In genomic region chr13:44913560-44913959, GRCm38 (mm10) we compare ENCODE assay signal across 10 mouse cellular contexts.
DNase-seq lines count a peak whose midpoint lies in the region; ATAC-seq and TF ChIP-seq lines count a peak whose summit lies in the region.
"Had no signal": no experiment of that assay in that cellular context is flagged by ENCODE, and none has a peak within 500 bp of the region (broad histone marks: within the 10 kb centered on the region; RNA-seq: fewer than 3 reads in every experiment).

No protein-coding gene starts in this region.

- no peaks in the 10 kb centered on the region for H3K27me3 ChIP-seq in lung, postnatal 0 days (replicated peaks; ENCODE audit: insufficient read depth, low read length)
- H3K27me3 ChIP-seq in hindbrain, embryonic 16.5 days (replicated peaks; ENCODE audit: control insufficient read depth, insufficient read depth, low read length), result no peaks in the 10 kb centered on the region
- H3K27me3 ChIP-seq in neural tube, embryonic 13.5 days, result no peaks in the 10 kb centered on the region
- H3K27me3 ChIP-seq: heart, embryonic 15.5 days had no signal

- no peaks in the 10 kb centered on the region for H3K4me1 ChIP-seq in lung, postnatal 0 days (ENCODE audit: insufficient read depth, low read depth, low read length)
- H3K4me1 ChIP-seq in hindbrain, embryonic 16.5 days (ENCODE audit: control insufficient read depth, insufficient read depth, low read depth, low read length), result peaks cover 21% of the 10 kb centered on the region
- peaks cover 18% of the 10 kb centered on the region for H3K4me1 ChIP-seq in neural tube, embryonic 13.5 days (replicated peaks)

- no peaks in the 10 kb centered on the region for H3K9me3 ChIP-seq in lung, postnatal 0 days (ENCODE audit: low read length)
- H3K9me3 ChIP-seq in hindbrain, embryonic 16.5 days (ENCODE audit: control insufficient read depth, low read length), result no peaks in the 10 kb centered on the region
- H3K9me3 ChIP-seq in neural tube, embryonic 13.5 days, result no peaks in the 10 kb centered on the region
- H3K9me3 ChIP-seq: heart, embryonic 15.5 days had no signal

- TF ChIP-seq EP300 in lung, postnatal 0 days (IDR thresholded peaks at IDR 0.05), result no peak

- ATAC-seq in lung, postnatal 0 days, result no peak
- ATAC-seq in hindbrain, embryonic 16.5 days, result no peak
- no peak for ATAC-seq in neural tube, embryonic 13.5 days (ENCODE audit: low read depth)
- ATAC-seq in inflammation-experienced regulatory T-cells, adult 6 months, result no peak

- 60% methylated on average over 7 of the region's 7 CpGs for WGBS in lung, postnatal 0 days
- WGBS in hindbrain, embryonic 16.5 days, result 59% methylated on average over 7 of the region's 7 CpGs
- 63% methylated on average over 7 of the region's 7 CpGs for WGBS in neural tube, embryonic 13.5 days

- peak; percentile 62 for DNase-seq in embryo, embryonic 10 days (ENCODE audit: low spot score)
- no peak for DNase-seq in embryo, embryonic 9.5 days (ENCODE audit: extremely low spot score)
- peak; percentile 19 for DNase-seq in lung, postnatal 0 days (ENCODE audit: low spot score)
- DNase-seq in lung, postnatal 4 days, result no peak
- DNase-seq in layer of hippocampus, postnatal 36 days, result no peak

- peak; percentile 58 for TF ChIP-seq CTCF in lung, postnatal 0 days (IDR thresholded peaks at IDR 0.05)

- no peak overlapping the region for H3K4me3 ChIP-seq in lung, postnatal 0 days (ENCODE audit: low read depth, low read length)
- no peak overlapping the region for H3K4me3 ChIP-seq in hindbrain, embryonic 16.5 days (ENCODE audit: low read length)
- no peak overlapping the region for H3K4me3 ChIP-seq in neural tube, embryonic 13.5 days
- H3K4me3 ChIP-seq: erythroblast, embryonic 14.5 days; heart, embryonic 15.5 days had no signal

- H3K36me3 ChIP-seq in lung, postnatal 0 days (ENCODE audit: insufficient read depth, low read length), result peaks cover 51% of the 10 kb centered on the region
- peaks cover 45% of the 10 kb centered on the region for H3K36me3 ChIP-seq in hindbrain, embryonic 16.5 days (ENCODE audit: control insufficient read depth, insufficient read depth, low read length)
- H3K36me3 ChIP-seq in neural tube, embryonic 13.5 days, result peaks cover 99% of the 10 kb centered on the region

- H3K27ac ChIP-seq in lung, postnatal 0 days (ENCODE audit: low read length), result no peak overlapping the region
- 0 out of 2 replicates have a peak overlapping the region, but pooled peaks have one; percentile 5 for H3K27ac ChIP-seq in hindbrain, embryonic 16.5 days (ENCODE audit: low read depth, low read length)
- 0 out of 2 replicates have a peak overlapping the region, but pooled peaks have one; percentile 33 for H3K27ac ChIP-seq in neural tube, embryonic 13.5 days (replicated peaks)

- no peak overlapping the region for H3K9ac ChIP-seq in lung, postnatal 0 days (replicated peaks; ENCODE audit: low read depth)
- H3K9ac ChIP-seq in hindbrain, embryonic 16.5 days (ENCODE audit: low read depth, low read length), result no peak overlapping the region
- H3K9ac ChIP-seq in neural tube, embryonic 13.5 days, result no peak overlapping the region
- H3K9ac ChIP-seq: heart, embryonic 15.5 days had no signal

- no peak overlapping the region for H3K4me2 ChIP-seq in lung, postnatal 0 days (replicated peaks; ENCODE audit: low read depth, low read length)
- H3K4me2 ChIP-seq in hindbrain, embryonic 16.5 days (ENCODE audit: low read length), result no peak overlapping the region
- H3K4me2 ChIP-seq in neural tube, embryonic 13.5 days, result no peak overlapping the region
- H3K4me2 ChIP-seq: heart, embryonic 15.5 days had no signal

Comparison
In these comparisons a context has a peak if more than half of its experiments do, and no peak if none do; other contexts are left out.
1. DNase-seq: peak in embryo, embryonic 10 days (single experiment) and lung, postnatal 0 days (single experiment); none in embryo, embryonic 9.5 days (single experiment), lung, postnatal 4 days (0 of 2) and layer of hippocampus, postnatal 36 days (0 of 2).